Mouse (Mus musculus): ENCODE measurements around the gene Iqsec2.

Gene Iqsec2

GRCm38 (mm10) chrX:152244492-152245189 lies 100.6 kb downstream of the Iqsec2 start:
- DNase-seq (ENCODE audit: extremely low read depth, low read depth), result no peak

GRCm38 (mm10) chrX:152271189-152271588 lies 127.1 kb downstream of the Iqsec2 start:
- DNase-seq (ENCODE audit: extremely low read depth, low read depth), result no peak
